ENCODE assay signal across 13 mouse cellular contexts in the genomic region with DNA sequence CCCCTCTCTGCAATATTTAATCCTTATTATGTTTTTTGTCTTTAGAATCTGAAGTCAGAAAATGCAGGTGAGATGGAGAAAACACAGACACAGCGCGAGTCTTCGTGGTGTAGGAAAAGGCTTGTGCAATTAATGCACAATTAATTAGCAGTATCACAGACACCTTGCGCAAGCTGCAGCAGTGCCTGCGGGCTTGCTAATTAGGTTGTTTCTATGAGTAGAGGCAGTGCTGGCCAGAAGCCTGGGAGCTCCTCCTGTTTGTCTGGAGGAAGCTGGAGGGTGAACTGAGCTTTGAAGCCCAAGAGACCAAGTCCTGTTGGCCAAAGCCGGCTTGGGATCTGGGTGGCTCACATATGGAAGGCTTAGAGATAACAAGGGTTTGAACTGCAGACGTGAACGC.
A peak's percentile ranks its signal among the peaks of the same experiment; 100 is the strongest.
DNase-seq lines count a peak whose midpoint lies in the region; ATAC-seq lines count a peak whose summit lies in the region.
"Had no signal": no experiment of that assay in that cellular context is flagged by ENCODE, and none has a peak within 500 bp of the region (broad histone marks: within the 10 kb centered on the region; RNA-seq: fewer than 3 reads in every experiment).

No protein-coding gene starts in this region.

- WGBS in forebrain, embryonic 12.5 days: 46% methylated on average over 8 of the region's 8 CpGs
- 48% methylated on average over 8 of the region's 8 CpGs for WGBS in limb, embryonic 13.5 days

- H3K4me1 ChIP-seq in forebrain, embryonic 12.5 days: peaks cover 30% of the 10 kb centered on the region
- H3K4me1 ChIP-seq in limb, embryonic 13.5 days: peaks cover 30% of the 10 kb centered on the region

- peak; percentile 3 to 23 for DNase-seq in layer of hippocampus, adult 18-20 months (ENCODE audit: low spot score in 2 of 2)
- DNase-seq in layer of hippocampus, adult 9-10 months (ENCODE audit: low spot score): no peak
- DNase-seq in brain, adult 2 months (ENCODE audit: low read depth, low spot score): peak; percentile 27
- DNase-seq in left cerebral cortex, postnatal 36 days (ENCODE audit: low spot score in 2 of 2): no peak
- no peak for DNase-seq in left cerebral cortex, adult 9 months (ENCODE audit: low spot score in 2 of 2)
- DNase-seq: adrenal gland, adult 8-10 months; kidney, postnatal 10 days; spleen, adult 18-20 months had no signal

- no peaks in the 10 kb centered on the region for H3K36me3 ChIP-seq in forebrain, embryonic 12.5 days (replicated peaks)
- no peaks in the 10 kb centered on the region for H3K36me3 ChIP-seq in limb, embryonic 13.5 days
- H3K36me3 ChIP-seq: embryonic facial prominence, embryonic 15.5 days; heart, embryonic 10.5 days; lung, embryonic 15.5 days had no signal

- H3K4me2 ChIP-seq in forebrain, embryonic 12.5 days: no peak overlapping the region
- 0 out of 2 replicates have a peak overlapping the region, but pooled peaks have one; percentile 3 for H3K4me2 ChIP-seq in limb, embryonic 13.5 days (replicated peaks)
- H3K4me2 ChIP-seq: embryonic facial prominence, embryonic 15.5 days; lung, embryonic 15.5 days had no signal

- intact Hi-C loops in left cerebral cortex, postnatal 36 days (cut with DNase I): no loop called here

- peak; percentile 91; the same call in 1 of the 2 replicates for ATAC-seq in forebrain, embryonic 12.5 days (ENCODE audit: low FRiP score)
- ATAC-seq in limb, embryonic 13.5 days (ENCODE audit: low FRiP score, low read depth): no peak

- H3K27ac ChIP-seq in forebrain, embryonic 12.5 days: peak overlapping the region; percentile 77
- no peak overlapping the region for H3K27ac ChIP-seq in limb, embryonic 13.5 days
- H3K27ac ChIP-seq: embryonic facial prominence, embryonic 15.5 days; lung, embryonic 15.5 days had no signal

- no peak overlapping the region for H3K4me3 ChIP-seq in forebrain, embryonic 12.5 days (replicated peaks)
- H3K4me3 ChIP-seq in limb, embryonic 13.5 days: no peak overlapping the region
- H3K4me3 ChIP-seq: embryonic facial prominence, embryonic 15.5 days; heart, embryonic 10.5 days; lung, embryonic 15.5 days had no signal

- no peaks in the 10 kb centered on the region for H3K9me3 ChIP-seq in forebrain, embryonic 12.5 days
- peaks cover 8% of the 10 kb centered on the region; the same call in 1 of the 2 replicates for H3K9me3 ChIP-seq in limb, embryonic 13.5 days
- H3K9me3 ChIP-seq: heart, embryonic 10.5 days; lung, embryonic 15.5 days had no signal

- H3K9ac ChIP-seq in forebrain, embryonic 12.5 days: no peak overlapping the region
- no peak overlapping the region for H3K9ac ChIP-seq in limb, embryonic 13.5 days
- H3K9ac ChIP-seq: embryonic facial prominence, embryonic 15.5 days; lung, embryonic 15.5 days had no signal

- H3K27me3 ChIP-seq in forebrain, embryonic 12.5 days: no peaks in the 10 kb centered on the region
- H3K27me3 ChIP-seq in limb, embryonic 13.5 days: no peaks in the 10 kb centered on the region; the same call in 1 of the 2 replicates
- H3K27me3 ChIP-seq: lung, embryonic 15.5 days had no signal

Comparison
In these comparisons a context has a peak if more than half of its experiments do, and no peak if none do; other contexts are left out.
1. DNase-seq: peak in layer of hippocampus, adult 18-20 months (2 of 2) and brain, adult 2 months (single experiment); none in layer of hippocampus, adult 9-10 months (single experiment), left cerebral cortex, postnatal 36 days (0 of 2) and left cerebral cortex, adult 9 months (0 of 2).